Mouse (Mus musculus) Patski (cell line): ENCODE measurements around the gene Macrod2. TPM values are rescaled to one million over a fixed set of nuclear protein-coding genes. Genes with fewer than 3 reads are reported as not detected.

ENCODE experiments used
- ATAC-seq: fragments of 100-300 bp; one replicate; pipeline ENCODE4 v1.8.0; 2021
- CTCF ChIA-PET: fragments of 350-600 bp; sonication (Branson Sonifier 250); formaldehyde crosslinking; loops from one replicate; lab custom pipeline; 2022; ENCODE audit warnings: inconsistent platforms; lab: Charles Lee
- POLR2A ChIA-PET: fragments of 350-600 bp; sonication (Branson Sonifier 250); formaldehyde crosslinking; loops from one replicate; lab custom pipeline; 2022; ENCODE audit warnings: antibody characterized with exemption, inconsistent platforms; lab: Charles Lee
- DNase-seq: peaks from one replicate; pipeline ENCODE4 v3.0.0-alpha.2; 2011; ENCODE audit warnings: low read depth, low spot score
- H3K27me3 ChIP-seq: fragments of 371-371 bp; one replicate; pipeline ENCODE4 v1.5.1; 2021
- CTCF ChIP-seq: fragments of 100-300 bp; IDR thresholded peaks from one replicate; pipeline ENCODE4 v1.5.1; 2021
- in situ Hi-C: fragments of 300-500 bp; cut with MboI; formaldehyde crosslinking; loops from 3 replicates; pipeline ENCODE4 v1.11.1; 2018; ENCODE audit warnings: low pct_unique_long_range_greater_than_20kb, mixed read lengths
- polyA plus RNA-seq: library from polyadenylated mRNA; unstranded; gene quantifications from one replicate; pipeline ENCODE4 v1.2.3, GENCODE M21; 2021

Macrod2 gene
- polyA plus RNA-seq, 1 experiment from 2014 or later: 5.1 TPM

DNA sequence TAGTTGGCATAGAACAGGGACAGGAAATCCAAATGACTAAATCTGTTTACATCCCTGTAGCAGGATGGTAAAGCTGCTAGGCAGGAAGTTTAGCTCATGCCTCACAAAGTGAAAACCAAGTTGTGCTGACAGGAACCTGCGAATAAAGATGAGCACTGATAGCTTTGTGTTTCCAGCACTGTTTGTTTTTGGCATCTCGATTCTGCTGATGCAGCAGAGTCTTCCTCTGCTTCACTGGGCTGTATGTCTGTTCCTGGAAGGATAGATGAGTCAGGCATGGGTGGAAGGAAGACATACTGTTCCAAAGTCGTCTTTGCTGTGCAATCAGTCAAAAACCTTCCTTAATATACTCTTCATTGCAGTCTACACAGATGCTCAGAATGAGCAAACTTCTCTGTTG, 942.6 kb downstream of the Macrod2 start:
- DNase-seq (no peak), ATAC-seq (no peak)
- no peaks in the 10 kb centered on the region for H3K27me3 ChIP-seq
- CTCF ChIA-PET: no interaction called here
- no peak for TF ChIP-seq CTCF
- POLR2A ChIA-PET: interaction anchor here (0.7 kb wide), 1 partner anchor 36 kb away, joined by 4 read pairs; no protein-coding TSS in a partner anchor
- in situ Hi-C loops: no loop called here

- ATAC-seq (no peak), DNase-seq (no peak)
- ChIA-PET CTCF (interaction anchor here (1.0 kb wide), 1 partner anchor 10 kb away, joined by 3 read pairs; no protein-coding TSS in a partner anchor), POLR2A (no interaction called here)
- in situ Hi-C loops: no loop called here
- no peak for TF ChIP-seq CTCF
- no peaks in the 10 kb centered on the region for H3K27me3 ChIP-seq
These were observed 949.0 kb downstream of the Macrod2 start for GRCm38 (mm10) chr2:141343988-141344535.

GRCm38 (mm10) chr2:141352623-141353022, 957.5 kb downstream of the Macrod2 start:
- H3K27me3 ChIP-seq: no peaks in the 10 kb centered on the region
- POLR2A ChIA-PET: no interaction called here
- CTCF ChIA-PET: no interaction called here
- DNase-seq (no peak), ATAC-seq (no peak)
- TF ChIP-seq CTCF: no peak
- in situ Hi-C loops: no loop called here

DNA sequence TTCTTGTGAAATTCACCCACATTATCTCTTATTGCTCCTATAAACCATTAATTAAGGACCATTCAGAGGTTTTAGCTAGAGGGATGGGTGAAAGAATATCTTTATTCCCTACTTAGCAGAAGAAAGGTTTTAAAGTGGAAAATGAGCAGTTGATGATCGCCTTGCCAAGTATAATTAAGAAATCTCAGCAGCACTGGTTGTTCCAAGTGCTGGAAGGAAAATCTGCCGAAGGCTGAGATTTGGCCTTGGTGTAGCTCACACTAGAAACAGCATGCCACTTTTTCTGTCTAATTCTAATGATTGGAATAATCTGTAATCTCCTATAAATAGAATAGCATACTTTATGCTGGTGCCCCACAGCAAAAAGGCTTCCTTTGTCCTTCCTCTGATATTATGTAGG, 993.5 kb downstream of the Macrod2 start:
- ATAC-seq (no peak), DNase-seq (no peak)
- H3K27me3 ChIP-seq: no peaks in the 10 kb centered on the region
- ChIA-PET CTCF (no interaction called here), POLR2A (no interaction called here)
- TF ChIP-seq CTCF: no peak
- in situ Hi-C loops: no loop called here

GRCm38 (mm10) chr2:141391229-141391628, 996.1 kb downstream of the Macrod2 start:
- no peak for ATAC-seq

GRCm38 (mm10) chr2:141394806-141395205, 999.7 kb downstream of the Macrod2 start:
- POLR2A ChIA-PET: no interaction called here
- no peak for DNase-seq
- in situ Hi-C loops: loop anchor here (10.0 kb wide), 1 partner anchor 720 kb away; the partner anchor contains the start of gene Flrt3

More at GRCm38 (mm10) chr2:141391229-141391628, 996.1 kb downstream of the Macrod2 start:
- CTCF ChIA-PET: no interaction called here
- no peak for DNase-seq
- no peak for TF ChIP-seq CTCF
- no peaks in the 10 kb centered on the region for H3K27me3 ChIP-seq
- in situ Hi-C loops: loop anchor here (10.0 kb wide), 1 partner anchor 716 kb away; the partner anchor contains the start of gene Flrt3
- POLR2A ChIA-PET: interaction anchor here (0.5 kb wide), 1 partner anchor 713 kb away, joined by 4 read pairs; no protein-coding TSS in a partner anchor

GRCm38 (mm10) chr2:141408766-141409165, 1013.7 kb downstream of the Macrod2 start:
- POLR2A ChIA-PET: no interaction called here
- CTCF ChIA-PET: interaction anchor here (1.1 kb wide), 1 partner anchor 43 kb away, joined by 3 read pairs; no protein-coding TSS in a partner anchor
- no peak for ATAC-seq
- in situ Hi-C loops: no loop called here
- H3K27me3 ChIP-seq: no peaks in the 10 kb centered on the region
- no peak for DNase-seq
- TF ChIP-seq CTCF: no peak

More at GRCm38 (mm10) chr2:141394806-141395205, 999.7 kb downstream of the Macrod2 start:
- TF ChIP-seq CTCF: peak; percentile 58
- CTCF ChIA-PET: interaction anchor here (1.0 to 1.9 kb wide), 3 partner anchors 9 to 34 kb away, joined by 3 to 4 read pairs (median 3); no protein-coding TSS in a partner anchor
- no peaks in the 10 kb centered on the region for H3K27me3 ChIP-seq
- ATAC-seq: no peak

- ChIA-PET CTCF (interaction anchor here (1.4 kb wide), 1 partner anchor 9 kb away, joined by 3 read pairs; no protein-coding TSS in a partner anchor), POLR2A (no interaction called here)
- in situ Hi-C loops: no loop called here
- DNase-seq (no peak), ATAC-seq (no peak)
- H3K27me3 ChIP-seq: no peaks in the 10 kb centered on the region
- TF ChIP-seq CTCF: no peak
These were observed 1021.3 kb downstream of the Macrod2 start for GRCm38 (mm10) chr2:141416436-141416835.

- POLR2A ChIA-PET: no interaction called here
- no peak for TF ChIP-seq CTCF
- CTCF ChIA-PET: interaction anchor here (1.4 kb wide), 1 partner anchor 8 kb away, joined by 3 read pairs; no protein-coding TSS in a partner anchor
- ATAC-seq: no peak
- no peak for DNase-seq
- in situ Hi-C loops: no loop called here
- H3K27me3 ChIP-seq: no peaks in the 10 kb centered on the region
These were observed 1021.9 kb downstream of the Macrod2 start for GRCm38 (mm10) chr2:141416855-141417544.

- no peak for ATAC-seq
- DNase-seq: no peak
- in situ Hi-C loops: no loop called here
- ChIA-PET POLR2A (no interaction called here), CTCF (interaction anchor here (0.7 kb wide), 1 partner anchor 9 kb away, joined by 3 read pairs; no protein-coding TSS in a partner anchor)
- no peaks in the 10 kb centered on the region for H3K27me3 ChIP-seq
- no peak for TF ChIP-seq CTCF
These were observed 1024.7 kb downstream of the Macrod2 start for GRCm38 (mm10) chr2:141419806-141420205.
